Mouse (Mus musculus) ZHBTc4 (cell line): ENCODE measurements around the gene Klhl42.

ENCODE experiments used
- DNase-seq: peaks from one replicate; pipeline ENCODE4 v3.0.0-alpha.2; 2011; ENCODE audit warnings: low read depth, low spot score

The Klhl42 gene

GRCm38 (mm10) chr6:147151069-147151468 is 59.9 kb downstream of the Klhl42 start:
- DNase-seq: no peak

GRCm38 (mm10) chr6:147151839-147152238 is 60.7 kb downstream of the Klhl42 start:
- no peak for DNase-seq

- no peak for DNase-seq
Measured at GRCm38 (mm10) chr6:147155085-147155484, 63.9 kb downstream of the Klhl42 start.

DNA sequence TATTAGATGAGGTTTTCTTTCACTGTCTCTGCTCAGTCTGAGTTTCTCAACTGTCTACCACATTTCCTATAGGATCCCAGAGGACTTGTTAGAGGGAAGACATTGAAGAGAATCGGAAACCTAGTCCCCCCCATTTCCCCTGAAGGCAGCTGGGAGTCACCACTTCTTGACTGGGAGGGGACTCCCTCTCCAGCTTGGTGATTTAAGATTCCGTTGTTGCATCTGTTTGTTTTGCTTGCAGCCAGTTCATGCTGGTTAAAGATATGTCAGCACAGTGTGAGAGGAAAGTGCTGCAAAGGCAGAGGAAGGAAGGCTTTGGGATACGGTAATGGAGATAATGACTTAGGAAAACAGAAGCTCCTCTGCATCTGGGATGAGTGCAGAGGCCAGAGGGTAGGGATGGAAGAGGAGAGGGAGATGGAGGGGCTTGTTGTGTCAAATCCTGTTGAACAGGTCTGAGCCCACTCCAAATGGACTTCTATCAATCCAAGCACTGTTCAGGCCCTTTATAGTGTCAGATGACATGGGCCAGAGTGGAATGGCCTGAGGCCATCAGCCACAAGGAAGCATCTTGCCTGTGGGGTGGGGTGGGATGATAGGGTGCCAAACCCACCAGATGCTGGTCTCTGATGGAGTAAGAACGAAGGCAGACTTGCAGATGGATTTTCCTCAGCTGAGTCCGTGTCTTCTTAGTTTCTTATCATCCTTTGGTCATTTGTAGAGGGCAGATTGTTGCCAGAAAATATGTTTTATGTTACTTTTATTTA is 70.8 kb downstream of the Klhl42 start:
- DNase-seq: no peak
